Mouse (Mus musculus) CH12.LX (cell line): Measurements from ENCODE around the gene Mettl7a2. TPM values are rescaled to one million over a fixed set of nuclear protein-coding genes. Genes with fewer than 3 reads are reported as not detected.

ENCODE experiments used
- DNase-seq: peaks from one replicate; pipeline ENCODE4 v3.0.0-alpha.2; 2013; ENCODE audit errors: extremely low read depth
- H3K27ac ChIP-seq: 2 replicates; pipeline ENCODE4 v1.5.1; 2012; ENCODE audit warnings: low read depth, mild to moderate bottlenecking, control low read depth, moderate library complexity; ENCODE audit not compliant: insufficient read depth
- H3K27me3 ChIP-seq: replicated peaks from 2 replicates; pipeline ENCODE3; 2012; ENCODE audit warnings: inconsistent platforms
- H3K36me3 ChIP-seq, 2 experiments: replicated peaks in 1 of 2; 2 replicates each; pipeline versions ENCODE3 to v1.6.1; 2012; ENCODE audit warnings: inconsistent platforms in 1 of 2, low read length in 1 of 2, mild to moderate bottlenecking in 1 of 2, mixed read lengths in 1 of 2, moderate library complexity in 1 of 2; ENCODE audit not compliant: control insufficient read depth in 1 of 2, insufficient read depth in 1 of 2
- H3K4me1 ChIP-seq, 2 experiments: 2 replicates each; pipeline ENCODE4 v1.6.1; 2012; ENCODE audit warnings: inconsistent platforms in 1 of 2, moderate library complexity in 1 of 2; ENCODE audit not compliant: insufficient read depth in 2 of 2, control insufficient read depth in 1 of 2
- H3K4me2 ChIP-seq: 2 replicates; pipeline ENCODE4 v1.6.1; 2012; ENCODE audit warnings: low read depth, mild to moderate bottlenecking, control low read depth; ENCODE audit not compliant: poor library complexity, insufficient read depth, severe bottlenecking
- H3K4me3 ChIP-seq, 3 experiments: fragments of 150-350 bp in 1 of 3; sonication (generic) in 1 of 3; replicated peaks in 1 of 3; 2 replicates each; pipeline versions ENCODE3 to v1.5.1; 2011 to 2012; ENCODE audit warnings: low read depth in 2 of 3, low read length in 2 of 3, mild to moderate bottlenecking in 2 of 3, moderate library complexity in 2 of 3, control low read depth in 1 of 3, improper control_type of control experiment in 1 of 3, inconsistent platforms in 1 of 3, mixed read lengths in 1 of 3; ENCODE audit not compliant: poor library complexity in 1 of 3
- H3K79me2 ChIP-seq: replicated peaks from 2 replicates; pipeline ENCODE4 v1.6.1; 2012; ENCODE audit warnings: mild to moderate bottlenecking, moderate library complexity; ENCODE audit not compliant: control insufficient read depth, poor library complexity, insufficient read depth, severe bottlenecking; ENCODE audit errors: extremely low read depth
- H3K9ac ChIP-seq: 2 replicates; pipeline ENCODE4 v1.6.1; 2012; ENCODE audit warnings: low read depth, mild to moderate bottlenecking, control low read depth, moderate library complexity; ENCODE audit not compliant: insufficient read depth
- H3K9me3 ChIP-seq: replicated peaks from 2 replicates; pipeline ENCODE3; 2012; ENCODE audit warnings: low read length, inconsistent platforms, mixed read lengths
- BHLHE40 ChIP-seq: IDR thresholded peaks from 2 replicates; pipeline ENCODE4 v1.6.1; 2011; ENCODE audit warnings: mild to moderate bottlenecking, low read depth, low read length, improper control_type of control experiment
- CHD2 ChIP-seq: IDR thresholded peaks from 2 replicates; pipeline ENCODE4 v1.6.1; 2011; ENCODE audit warnings: low read length, improper control_type of control experiment
- CTCF ChIP-seq, 2 experiments: IDR thresholded peaks in 1 of 2; conservative IDR thresholded peaks in 1 of 2; 2 replicates each; pipeline ENCODE4 v1.5.1; 2011 to 2012; ENCODE audit warnings: low read depth in 2 of 2, low read length in 2 of 2, improper control_type of control experiment in 1 of 2, inconsistent platforms in 1 of 2, mild to moderate bottlenecking in 1 of 2, moderate library complexity in 1 of 2
- EP300 ChIP-seq: IDR thresholded peaks from 2 replicates; pipeline ENCODE4 v1.6.1; 2011; ENCODE audit warnings: low read length, improper control_type of control experiment
- ETS1 ChIP-seq: conservative IDR thresholded peaks from 2 replicates; pipeline ENCODE4 v1.6.1; 2012; ENCODE audit warnings: low read depth, mild to moderate bottlenecking, inconsistent platforms, low read length, improper control_type of control experiment, moderate library complexity
- HCFC1 ChIP-seq: IDR thresholded peaks from 2 replicates; pipeline ENCODE4 v1.6.1; 2012; ENCODE audit warnings: low read depth, mild to moderate bottlenecking, inconsistent platforms, low read length, improper control_type of control experiment
- IRF4 ChIP-seq: IDR thresholded peaks from 2 replicates; pipeline ENCODE4 v1.6.1; 2014; ENCODE audit warnings: low read depth, mild to moderate bottlenecking, inconsistent platforms, low read length, improper control_type of control experiment
- JUN ChIP-seq: IDR thresholded peaks from 2 replicates; pipeline ENCODE4 v1.6.1; 2011; ENCODE audit warnings: low read depth, mild to moderate bottlenecking, low read length, improper control_type of control experiment, moderate library complexity; ENCODE audit not compliant: insufficient read depth
- MAX ChIP-seq: IDR thresholded peaks from 2 replicates; pipeline ENCODE4 v1.6.1; 2011; ENCODE audit warnings: low read length, improper control_type of control experiment
- MAZ ChIP-seq: IDR thresholded peaks from 2 replicates; pipeline ENCODE4 v1.6.1; 2012; ENCODE audit warnings: low read depth, mild to moderate bottlenecking, inconsistent platforms, low read length, improper control_type of control experiment, moderate library complexity
- MXI1 ChIP-seq: IDR thresholded peaks from 2 replicates; pipeline ENCODE4 v1.6.1; 2011; ENCODE audit warnings: mild to moderate bottlenecking, low read depth, low read length, improper control_type of control experiment
- MYC ChIP-seq: IDR thresholded peaks from 2 replicates; pipeline ENCODE4 v1.6.1; 2011; ENCODE audit warnings: low read depth, mild to moderate bottlenecking, improper control_type of control experiment, low read length
- NELFE ChIP-seq: IDR thresholded peaks from 2 replicates; pipeline ENCODE4 v1.6.1; 2011; ENCODE audit warnings: low read depth, low read length, improper control_type of control experiment
- PAX5 ChIP-seq: IDR thresholded peaks from 2 replicates; pipeline ENCODE4 v1.6.1; 2012; ENCODE audit warnings: low read length, inconsistent platforms, mixed read lengths
- POLR2A ChIP-seq: IDR thresholded peaks from 2 replicates; pipeline ENCODE4 v1.6.1; 2011; ENCODE audit warnings: low read depth, mild to moderate bottlenecking, improper control_type of control experiment, low read length
- POLR2AphosphoS2 ChIP-seq: IDR thresholded peaks from 2 replicates; pipeline ENCODE4 v1.6.1; 2011; ENCODE audit warnings: low read depth, low read length, improper control_type of control experiment
- RCOR1 ChIP-seq: conservative IDR thresholded peaks from 2 replicates; pipeline ENCODE4 v1.6.1; 2012; ENCODE audit warnings: low read depth, mild to moderate bottlenecking, inconsistent platforms, low read length, improper control_type of control experiment
- SIN3A ChIP-seq: IDR thresholded peaks from 2 replicates; pipeline ENCODE4 v1.6.1; 2012; ENCODE audit warnings: low read length, improper control_type of control experiment, inconsistent platforms
- TCF12 ChIP-seq: IDR thresholded peaks from 2 replicates; pipeline ENCODE4 v1.6.1; 2014; ENCODE audit warnings: low read depth, mild to moderate bottlenecking, inconsistent platforms, low read length, improper control_type of control experiment
- ZKSCAN1 ChIP-seq: IDR thresholded peaks from 2 replicates; pipeline ENCODE4 v1.6.1; 2012; ENCODE audit warnings: low read depth, inconsistent platforms, low read length, improper control_type of control experiment, borderline replicate concordance
- ZMIZ1 ChIP-seq: IDR thresholded peaks from 2 replicates; pipeline ENCODE4 v1.6.1; 2012; ENCODE audit warnings: low read depth, mild to moderate bottlenecking, inconsistent platforms, low read length, improper control_type of control experiment
- dilution Hi-C: fragments of 300-500 bp; cut with MboI; formaldehyde crosslinking; loops from 2 replicates; pipeline ENCODE4 v1.14.3; 2020; ENCODE audit warnings: low sequenced_read_pairs; ENCODE audit not compliant: extremely low pct_unique_long_range_greater_than_20kb, extremely low pct_ligation_motif_present
- in situ Hi-C: fragments of 300-500 bp; cut with MboI; formaldehyde crosslinking; loops from 3 replicates; pipeline ENCODE4 v1.14.3; 2019; ENCODE audit warnings: low sequenced_read_pairs, low pct_ligation_motif_present, low pct_unique_long_range_greater_than_20kb, mixed read lengths
- polyA plus RNA-seq: library from polyadenylated mRNA; unstranded; fragments of >175 nt; gene quantifications from 2 replicates; pipeline ENCODE4 v1.2.1, GENCODE M21; 2012; ENCODE audit warnings: low read depth; ENCODE audit not compliant: insufficient read length
- total RNA-seq, 2 experiments: library from RNA; depleted of rRNA; stranded (reverse); fragments of 300-350 nt in 1 of 2; fragments of >200 nt in 1 of 2; gene quantifications; 2 replicates each; pipeline ENCODE4 v1.2.3; 2012 to 2014

Gene Mettl7a2
- total and polyA plus RNA-seq, 3 experiments: not detected

- dilution Hi-C loops: no loop called here
- H3K27me3 ChIP-seq: no peaks in the 10 kb centered on the region
- peak overlapping the region; percentile 61 for H3K4me2 ChIP-seq
- H3K4me1 ChIP-seq: peaks cover 0 to 3% of the 10 kb centered on the region in 2 experiments; a peak in 2 of 4 replicates
- peak; percentile 9 for DNase-seq
- no peaks in the 10 kb centered on the region for H3K79me2 ChIP-seq
- no peaks in the 10 kb centered on the region for H3K9me3 ChIP-seq
- peak overlapping the region in 1 of 3 experiments; percentile 19 for H3K4me3 ChIP-seq
- H3K9ac ChIP-seq: no peak overlapping the region
- TF ChIP-seq IRF4 (peak; percentile 25; the same call in 1 of the 2 replicates), ETS1 (peak; percentile 51), MAZ (no peak), EP300 (peak; percentile 30; the same call in 1 of the 2 replicates), MYC (peak; percentile 73), JUN (no peak), PAX5 (no peak), MXI1 (peak; percentile 83), BHLHE40 (peak; percentile 91), CTCF (conservative IDR thresholded peaks at IDR 0.05 in 1 of 2, IDR thresholded peaks at IDR 0.05 in 1 of 2; ENCODE audit: low read depth in 2 of 2, low read length in 2 of 2) (no peak), CHD2 (no peak), MAX (peak; percentile 80; the same call in 1 of the 2 replicates), SIN3A (no peak; the same call in 1 of the 2 replicates)
- in situ Hi-C loops: loop anchor here (5.0 kb wide), 1 partner anchor 73 kb away; no protein-coding TSS in a partner anchor
- no peaks in the 10 kb centered on the region for H3K36me3 ChIP-seq
- H3K27ac ChIP-seq: no peak overlapping the region
Measured at GRCm38 (mm10) chr15:100379658-100380057, 26.7 kb downstream of the Mettl7a2 start.

GRCm38 (mm10) chr15:100380104-100380503 lies 27.1 kb downstream of the Mettl7a2 start:
- in situ Hi-C loops (loop anchor here (5.0 kb wide), 1 partner anchor 72 kb away; no protein-coding TSS in a partner anchor), dilution Hi-C loops (no loop called here)

More at GRCm38 (mm10) chr15:100380104-100380503, 27.1 kb downstream of the Mettl7a2 start:
- Histone ChIP-seq H3K27me3 (no peaks in the 10 kb centered on the region), H3K9ac (no peak overlapping the region), H3K4me3 (no peak overlapping the region), H3K9me3 (no peaks in the 10 kb centered on the region), H3K27ac (no peak overlapping the region), H3K4me2 (peak overlapping the region; percentile 61; the same call in 1 of the 2 replicates), H3K36me3 (no peaks in the 10 kb centered on the region), H3K79me2 (no peaks in the 10 kb centered on the region), H3K4me1 (peaks cover 0 to 3% of the 10 kb centered on the region in 2 experiments; a peak in 2 of 4 replicates)
- no peak for DNase-seq
- no peak for TF ChIP-seq SIN3A
- TF ChIP-seq JUN: no peak
- TF ChIP-seq IRF4: no peak
- TF ChIP-seq POLR2AphosphoS2: no peak
- no peak for TF ChIP-seq TCF12
- TF ChIP-seq NELFE: no peak
- TF ChIP-seq HCFC1: no peak
- no peak for TF ChIP-seq CTCF (conservative IDR thresholded peaks at IDR 0.05 in 1 of 2, IDR thresholded peaks at IDR 0.05 in 1 of 2; ENCODE audit: low read depth in 2 of 2, low read length in 2 of 2)
- TF ChIP-seq RCOR1: no peak
- no peak for TF ChIP-seq ZKSCAN1
- TF ChIP-seq POLR2A: no peak
- no peak for TF ChIP-seq ZMIZ1
